Mouse (Mus musculus): ENCODE data around the gene Scube1. TPM values are rescaled to one million over a fixed set of nuclear protein-coding genes. Genes with fewer than 3 reads are reported as not detected.

Gene Scube1
- polyA plus RNA-seq, 2 experiments: 13.9 to 31.2 TPM

GRCm38 (mm10) chr15:83555161-83555974 is 169.5 kb downstream of the Scube1 start:
- ATAC-seq (ENCODE audit: low FRiP score, low read depth): peak; percentile 92

More at GRCm38 (mm10) chr15:83555161-83555974, 169.5 kb downstream of the Scube1 start:
- peak; percentile 93 for DNase-seq (ENCODE audit: low spot score)
- Histone ChIP-seq H3K27me3 (ENCODE audit: control insufficient read depth, insufficient read depth, low read length) (no peaks in the 10 kb centered on the region), H3K4me1 (ENCODE audit: control insufficient read depth, insufficient read depth, low read length) (peaks cover 4% of the 10 kb centered on the region; the same call in 1 of the 2 replicates), H3K27ac (replicated peaks; ENCODE audit: low read depth, low read length) (peak overlapping the region; percentile 92), H3K4me3 (replicated peaks; ENCODE audit: low read length) (peak overlapping the region; percentile 88), H3K9ac (ENCODE audit: low read depth, low read length, severe bottlenecking) (peak overlapping the region; percentile 94), H3K9me3 (ENCODE audit: control insufficient read depth, low read length) (no peaks in the 10 kb centered on the region), H3K36me3 (ENCODE audit: control insufficient read depth, insufficient read depth, low read length) (peaks cover 19% of the 10 kb centered on the region), H3K4me2 (replicated peaks; ENCODE audit: low read depth, low read length, severe bottlenecking) (peak overlapping the region; percentile 71)
- under 1% methylated on average over 67 of the region's 74 CpGs for WGBS
- peak; percentile 57; the same call in 1 of the 2 replicates for TF ChIP-seq POLR2A (IDR thresholded peaks at IDR 0.05; ENCODE audit: borderline replicate concordance, extremely low read depth, insufficient read depth, insufficient read length)

Other genes with a start within 250 kb of the Scube1 start
- 13.0 and 14.1 TPM in 2 replicates for gene Ttll1, start 214.1 kb downstream of the Scube1 start, polyA plus RNA-seq (2012; rRNA removed)
- 9.0 and 10.1 TPM in 2 replicates for gene Ttll1, start 214.1 kb downstream of the Scube1 start, polyA plus RNA-seq (2014; fragmentation: Nextera tagmentation; extraction: Ambion mirVana)
- 4.2 and 5.7 TPM in 2 replicates for gene Bik, start 198.2 kb downstream of the Scube1 start, polyA plus RNA-seq (2012; rRNA removed)
- 5.0 and 5.4 TPM in 2 replicates for gene Bik, start 198.2 kb downstream of the Scube1 start, polyA plus RNA-seq (2014; fragmentation: Nextera tagmentation; extraction: Ambion mirVana)
- 29.4 and 41.6 TPM in 2 replicates for gene Tspo, start 161.4 kb downstream of the Scube1 start, polyA plus RNA-seq (2012; rRNA removed)
- 54.4 and 57.7 TPM in 2 replicates for gene Tspo, start 161.4 kb downstream of the Scube1 start, polyA plus RNA-seq (2014; fragmentation: Nextera tagmentation; extraction: Ambion mirVana)
- 32.9 and 41.2 TPM in 2 replicates for gene Mcat, start 161.2 kb downstream of the Scube1 start, polyA plus RNA-seq (2012; rRNA removed)
- 42.7 and 43.2 TPM in 2 replicates for gene Mcat, start 161.2 kb downstream of the Scube1 start, polyA plus RNA-seq (2014; fragmentation: Nextera tagmentation; extraction: Ambion mirVana)
- gene Ttll12, start 129.9 kb downstream of the Scube1 start, polyA plus RNA-seq (2012; rRNA removed): 35.1 and 46.2 TPM in 2 replicates
- 35.6 and 37.8 TPM in 2 replicates for gene Ttll12, start 129.9 kb downstream of the Scube1 start, polyA plus RNA-seq (2014; fragmentation: Nextera tagmentation; extraction: Ambion mirVana)
- 8.6 and 11.8 TPM in 2 replicates for gene Mpped1, start 54.4 kb upstream of the Scube1 start, polyA plus RNA-seq (2012; rRNA removed)
- gene Mpped1, start 54.4 kb upstream of the Scube1 start, polyA plus RNA-seq (2014; fragmentation: Nextera tagmentation; extraction: Ambion mirVana): 9.2 and 9.7 TPM in 2 replicates

Data from limb, embryonic 14.5 days (tissue).